Mouse (Mus musculus) CH12.LX (cell line): ENCODE measurements around the gene Perp.

ENCODE experiments used
- CTCF ChIP-seq, 2 experiments: IDR thresholded peaks in 1 of 2; conservative IDR thresholded peaks in 1 of 2; 2 replicates each; pipeline ENCODE4 v1.5.1; 2011 to 2012; ENCODE audit warnings: low read depth in 2 of 2, low read length in 2 of 2, improper control_type of control experiment in 1 of 2, inconsistent platforms in 1 of 2, mild to moderate bottlenecking in 1 of 2, moderate library complexity in 1 of 2
- E2F4 ChIP-seq: IDR thresholded peaks from 2 replicates; pipeline ENCODE4 v1.6.1; 2011; ENCODE audit warnings: low read depth, low read length, improper control_type of control experiment; ENCODE audit not compliant: insufficient replicate concordance
- ELF1 ChIP-seq: IDR thresholded peaks from 2 replicates; pipeline ENCODE4 v1.6.1; 2014; ENCODE audit warnings: low read depth, mild to moderate bottlenecking, inconsistent platforms, low read length, improper control_type of control experiment
- MAFK ChIP-seq: IDR thresholded peaks from 2 replicates; pipeline ENCODE4 v1.6.1; 2011; ENCODE audit warnings: low read length, improper control_type of control experiment; ENCODE audit not compliant: insufficient replicate concordance
- NELFE ChIP-seq: IDR thresholded peaks from 2 replicates; pipeline ENCODE4 v1.6.1; 2011; ENCODE audit warnings: low read depth, low read length, improper control_type of control experiment
- NRF1 ChIP-seq: IDR thresholded peaks from 2 replicates; pipeline ENCODE4 v1.6.1; 2014; ENCODE audit warnings: low read depth, mild to moderate bottlenecking, inconsistent platforms, low read length, improper control_type of control experiment, moderate library complexity
- POLR2A ChIP-seq: IDR thresholded peaks from 2 replicates; pipeline ENCODE4 v1.6.1; 2011; ENCODE audit warnings: low read depth, mild to moderate bottlenecking, improper control_type of control experiment, low read length
- UBTF ChIP-seq: IDR thresholded peaks from 2 replicates; pipeline ENCODE4 v1.6.1; 2012; ENCODE audit warnings: low read depth, mild to moderate bottlenecking, inconsistent platforms, low read length, improper control_type of control experiment, moderate library complexity
- ZNF384 ChIP-seq: IDR thresholded peaks from 2 replicates; pipeline ENCODE4 v1.6.1; 2012; ENCODE audit warnings: low read depth, low read length, improper control_type of control experiment, inconsistent platforms

GRCm38 (mm10) chr10:18860119-18860824, 15.5 kb downstream of the Perp start:
- TF ChIP-seq E2F4 (no peak), ZNF384 (no peak), NELFE (no peak), UBTF (no peak), ELF1 (no peak), CTCF (conservative IDR thresholded peaks at IDR 0.05 in 1 of 2, IDR thresholded peaks at IDR 0.05 in 1 of 2; ENCODE audit: low read depth in 2 of 2, low read length in 2 of 2) (no peak), POLR2A (no peak), MAFK (no peak), NRF1 (no peak)
